In genomic region chr8:85119052-85119981, GRCm38 (mm10) we compare ENCODE assay signal across 8 mouse cellular contexts. TPM values are rescaled to one million over a fixed set of nuclear protein-coding genes. Genes with fewer than 3 reads are reported as not detected.
DNase-seq lines count a peak whose midpoint lies in the region; ATAC-seq and TF ChIP-seq lines count a peak whose summit lies in the region.

No protein-coding gene starts in this region.

- peaks cover 5% of the 10 kb centered on the region for H3K4me1 ChIP-seq in hindbrain, embryonic 16.5 days (ENCODE audit: control insufficient read depth, insufficient read depth, low read depth, low read length)

- intact Hi-C loops in gastrocnemius, adult 2 months (cut with DNase I): no loop called here

- H3K9ac ChIP-seq in hindbrain, embryonic 16.5 days (ENCODE audit: low read depth, low read length): peak overlapping the region; percentile 75

- 7% methylated on average over 37 of the region's 37 CpGs for WGBS in hindbrain, embryonic 16.5 days

- H3K9me3 ChIP-seq in hindbrain, embryonic 16.5 days (ENCODE audit: control insufficient read depth, low read length): no peaks in the 10 kb centered on the region

- peak overlapping the region; percentile 82 for H3K27ac ChIP-seq in gastrocnemius, adult 2 months
- peak overlapping the region; percentile 63 for H3K27ac ChIP-seq in hindbrain, embryonic 16.5 days (ENCODE audit: low read depth, low read length)

- H3K4me3 ChIP-seq in gastrocnemius, adult 2 months: peak overlapping the region; percentile 78
- H3K4me3 ChIP-seq in hindbrain, embryonic 16.5 days (ENCODE audit: low read length): peak overlapping the region; percentile 60

- peak; percentile 79 to 95 for DNase-seq in adrenal gland, adult (ENCODE audit: inconsistent age in 2 of 2, low spot score in 1 of 2)
- DNase-seq in cerebellum, postnatal 4 days (ENCODE audit: low spot score in 2 of 2): peak; percentile 43 to 67
- peak; percentile 79 for DNase-seq in gastrocnemius, adult 2 months
- DNase-seq in left cerebral cortex, adult 11 months (ENCODE audit: low spot score): peak; percentile 67
- DNase-seq in lung, postnatal 25 days (ENCODE audit: low spot score): peak; percentile 87
- DNase-seq in right cerebral cortex, adult 18-20 months: peak; percentile 87

- no peaks in the 10 kb centered on the region; the same call in 1 of the 2 replicates for H3K27me3 ChIP-seq in hindbrain, embryonic 16.5 days (replicated peaks; ENCODE audit: control insufficient read depth, insufficient read depth, low read length)

- peak; percentile 40 for TF ChIP-seq CTCF in gastrocnemius, adult 2 months (IDR thresholded peaks at IDR 0.05)

- peak; percentile 94 for ATAC-seq in hindbrain, embryonic 16.5 days
- ATAC-seq in megakaryocyte-erythroid progenitor cell, adult 5-6 weeks (replicated peaks; ENCODE audit: low FRiP score, low TSS enrichment, poor library complexity, severe bottlenecking): no peak

- no peaks in the 10 kb centered on the region for H3K36me3 ChIP-seq in hindbrain, embryonic 16.5 days (ENCODE audit: control insufficient read depth, insufficient read depth, low read length)

- H3K4me2 ChIP-seq in hindbrain, embryonic 16.5 days (ENCODE audit: low read length): peak overlapping the region; percentile 77

RNA-seq across cellular contexts. Expression of gene Zfp791, which starts 3.6 kb away (rescaled TPM):
- total RNA-seq in gastrocnemius, adult 2 months (2021): 1 to 10 TPM in 1 of 2 experiments, under 1 TPM in 1; 0.84 to 1.2 TPM
- polyA plus RNA-seq in hindbrain, embryonic 16.5 days (2015; fragmentation: Nextera tagmentation; extraction: Ambion mirVana): 4.3 and 4.6 TPM in 2 replicates
- not detected in 2 replicates for total RNA-seq in megakaryocyte-erythroid progenitor cell, adult 5-6 weeks (2014; fragmentation: Nextera tagmentation)
- not detected in 2 replicates for total RNA-seq in megakaryocyte-erythroid progenitor cell, adult 5-6 weeks (2017)

RNA-seq across cellular contexts. Expression of gene Cks1brt, which starts 32.4 kb away (rescaled TPM):
- total RNA-seq in gastrocnemius, adult 2 months (2021): not detected
- polyA plus RNA-seq in hindbrain, embryonic 16.5 days (2015; fragmentation: Nextera tagmentation; extraction: Ambion mirVana): not detected in 2 replicates
- not detected in 2 replicates for total RNA-seq in megakaryocyte-erythroid progenitor cell, adult 5-6 weeks (2014; fragmentation: Nextera tagmentation)
- total RNA-seq in megakaryocyte-erythroid progenitor cell, adult 5-6 weeks (2017): not detected in 2 replicates

RNA-seq across cellular contexts. Expression of gene Man2b1, which starts 36.2 kb away (rescaled TPM):
- 10 to 100 TPM in 1 of 2 experiments, 1 to 10 TPM in 1; 8.1 to 10.3 TPM for total RNA-seq in gastrocnemius, adult 2 months (2021)
- 23.1 TPM in 2 replicates for polyA plus RNA-seq in hindbrain, embryonic 16.5 days (2015; fragmentation: Nextera tagmentation; extraction: Ambion mirVana)
- total RNA-seq in megakaryocyte-erythroid progenitor cell, adult 5-6 weeks (2014; fragmentation: Nextera tagmentation): 30.8 and 30.9 TPM in 2 replicates
- 9.8 and 13.8 TPM in 2 replicates for total RNA-seq in megakaryocyte-erythroid progenitor cell, adult 5-6 weeks (2017)

RNA-seq across cellular contexts. Expression of gene Wdr83, which starts 38.2 kb away (rescaled TPM):
- 10 to 100 TPM; 16.5 to 17.2 TPM for total RNA-seq in gastrocnemius, adult 2 months (2021)
- polyA plus RNA-seq in hindbrain, embryonic 16.5 days (2015; fragmentation: Nextera tagmentation; extraction: Ambion mirVana): 45.5 and 50.6 TPM in 2 replicates
- 50.1 and 102 TPM in 2 replicates for total RNA-seq in megakaryocyte-erythroid progenitor cell, adult 5-6 weeks (2014; fragmentation: Nextera tagmentation)
- total RNA-seq in megakaryocyte-erythroid progenitor cell, adult 5-6 weeks (2017): 23.1 and 25.2 TPM in 2 replicates

RNA-seq across cellular contexts. Expression of gene Wdr83os, which starts 38.8 kb away (rescaled TPM):
- 10 to 100 TPM; 44.2 to 44.9 TPM for total RNA-seq in gastrocnemius, adult 2 months (2021)
- 111 and 116 TPM in 2 replicates for polyA plus RNA-seq in hindbrain, embryonic 16.5 days (2015; fragmentation: Nextera tagmentation; extraction: Ambion mirVana)
- 172 and 250 TPM in 2 replicates for total RNA-seq in megakaryocyte-erythroid progenitor cell, adult 5-6 weeks (2014; fragmentation: Nextera tagmentation)
- total RNA-seq in megakaryocyte-erythroid progenitor cell, adult 5-6 weeks (2017): 40.4 and 61.3 TPM in 2 replicates
